Mouse (Mus musculus): ENCODE results near the gene Tbc1d14. TPM values are rescaled to one million over a fixed set of nuclear protein-coding genes. Genes with fewer than 3 reads are reported as not detected.

Tbc1d14 gene
- polyA plus RNA-seq, 1 experiment from 2014 or later: 63.8 TPM

GRCm38 (mm10) chr5:36440741-36441140 is 152.3 kb downstream of the Tbc1d14 start:
- WGBS: 44% methylated on average over 3 of the region's 3 CpGs

More at GRCm38 (mm10) chr5:36440741-36441140, 152.3 kb downstream of the Tbc1d14 start:
- Histone ChIP-seq H3K27me3 (replicated peaks; ENCODE audit: control insufficient read depth, insufficient read depth, low read length) (no peaks in the 10 kb centered on the region), H3K27ac (ENCODE audit: low read depth, low read length) (no peak overlapping the region), H3K4me1 (ENCODE audit: control insufficient read depth, insufficient read depth, low read depth, low read length) (peaks cover 6% of the 10 kb centered on the region; the same call in 1 of the 2 replicates), H3K9ac (ENCODE audit: low read depth, low read length) (no peak overlapping the region), H3K4me3 (ENCODE audit: low read length) (no peak overlapping the region), H3K36me3 (ENCODE audit: control insufficient read depth, insufficient read depth, low read length) (no peaks in the 10 kb centered on the region), H3K9me3 (ENCODE audit: control insufficient read depth, low read length) (no peaks in the 10 kb centered on the region), H3K4me2 (ENCODE audit: low read length) (no peak overlapping the region)
- no peak for ATAC-seq

Other genes with a start within 250 kb of the Tbc1d14 start
- 11.8 and 15.5 TPM in 2 replicates for gene Sorcs2, start 195.1 kb downstream of the Tbc1d14 start, polyA plus RNA-seq (2015; fragmentation: Nextera tagmentation; extraction: Ambion mirVana)
- gene Grpel1, start 128.3 kb downstream of the Tbc1d14 start, polyA plus RNA-seq (2015; fragmentation: Nextera tagmentation; extraction: Ambion mirVana): 42.7 and 46.8 TPM in 2 replicates
- 3.0 and 3.6 TPM in 2 replicates for gene Tada2b, start 109.0 kb downstream of the Tbc1d14 start, polyA plus RNA-seq (2015; fragmentation: Nextera tagmentation; extraction: Ambion mirVana)
- 2.7 and 3.4 TPM in 2 replicates for gene Ccdc96, start 108.7 kb downstream of the Tbc1d14 start, polyA plus RNA-seq (2015; fragmentation: Nextera tagmentation; extraction: Ambion mirVana)
- gene D5Ertd579e, start 102.7 kb upstream of the Tbc1d14 start, polyA plus RNA-seq (2015; fragmentation: Nextera tagmentation; extraction: Ambion mirVana): 25.9 and 32.6 TPM in 2 replicates
- 25.4 and 26.0 TPM in 2 replicates for gene Bloc1s4, start 155.4 kb upstream of the Tbc1d14 start, polyA plus RNA-seq (2015; fragmentation: Nextera tagmentation; extraction: Ambion mirVana)
- 271 and 296 TPM in 2 replicates for gene Mrfap1, start 203.5 kb upstream of the Tbc1d14 start, polyA plus RNA-seq (2015; fragmentation: Nextera tagmentation; extraction: Ambion mirVana)
- gene Man2b2, start 237.4 kb upstream of the Tbc1d14 start, polyA plus RNA-seq (2015; fragmentation: Nextera tagmentation; extraction: Ambion mirVana): 13.8 and 15.2 TPM in 2 replicates